Mouse (Mus musculus) R1 (cell line): ENCODE results near the gene Zfp462.
A peak's percentile ranks its signal among the peaks of the same experiment; 100 is the strongest.

ENCODE experiments used
- DNase-seq: peaks from one replicate; pipeline ENCODE4 v3.0.0-alpha.2; 2018; ENCODE audit warnings: low read depth, low spot score

The Zfp462 gene

GRCm38 (mm10) chr4:54950136-54950535 is 5.3 kb downstream of the Zfp462 start:
- no peak for DNase-seq

- DNase-seq: no peak
Observed at GRCm38 (mm10) chr4:54950866-54951265, 6.0 kb downstream of the Zfp462 start.

GRCm38 (mm10) chr4:54953657-54954395 is 9.0 kb downstream of the Zfp462 start:
- DNase-seq: no peak

- DNase-seq: no peak
Observed at GRCm38 (mm10) chr4:54954455-54954854, 9.6 kb downstream of the Zfp462 start.

- no peak for DNase-seq
Observed at GRCm38 (mm10) chr4:54960776-54961175, 15.9 kb downstream of the Zfp462 start.

GRCm38 (mm10) chr4:54962141-54962540 is 17.3 kb downstream of the Zfp462 start:
- no peak for DNase-seq

DNA sequence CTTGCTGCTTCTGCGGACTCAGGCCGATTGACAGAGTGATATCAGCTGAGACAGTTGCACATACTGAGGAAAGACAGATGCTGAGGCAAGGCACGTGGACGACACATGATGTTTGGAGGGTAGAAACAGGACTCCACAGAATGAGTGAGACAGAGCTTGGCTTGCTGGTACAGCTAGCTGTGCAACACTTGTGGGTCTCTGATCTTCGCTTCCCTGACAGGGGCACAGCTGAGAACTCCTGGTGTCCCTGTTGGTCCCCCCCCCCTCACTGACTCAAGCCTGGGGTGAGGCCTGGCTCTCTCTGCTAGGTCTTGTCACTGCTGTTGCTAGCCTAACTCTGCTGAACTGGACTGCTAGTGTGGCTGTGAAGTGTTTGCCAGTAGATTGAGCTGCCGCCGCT is 18.7 kb downstream of the Zfp462 start:
- no peak for DNase-seq

DNA sequence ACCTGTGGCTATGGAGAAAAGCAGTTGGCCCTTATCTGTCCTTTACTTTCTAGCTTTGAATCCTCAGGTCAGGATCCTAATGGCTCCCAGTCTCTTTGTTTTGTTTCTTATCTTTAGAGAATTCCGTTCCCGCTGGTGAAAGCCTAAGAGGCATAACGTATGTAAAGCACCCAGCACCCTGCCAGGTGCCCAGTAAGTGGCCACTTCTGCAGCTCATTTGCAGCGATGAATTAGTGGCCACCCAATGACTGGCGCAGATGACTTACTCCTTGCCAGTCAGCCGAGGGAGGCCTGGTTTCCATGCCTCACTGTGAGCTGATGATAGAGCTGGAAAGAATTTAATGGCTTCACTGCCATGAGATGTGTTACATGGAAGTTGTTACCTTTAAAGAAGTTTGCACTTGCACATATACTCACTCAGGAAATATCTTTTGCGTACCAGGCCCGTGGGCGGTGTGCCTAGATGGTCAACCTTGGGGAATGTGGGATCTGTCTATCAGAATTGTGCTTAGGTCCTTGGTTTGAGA is 20.4 kb downstream of the Zfp462 start:
- no peak for DNase-seq

DNA sequence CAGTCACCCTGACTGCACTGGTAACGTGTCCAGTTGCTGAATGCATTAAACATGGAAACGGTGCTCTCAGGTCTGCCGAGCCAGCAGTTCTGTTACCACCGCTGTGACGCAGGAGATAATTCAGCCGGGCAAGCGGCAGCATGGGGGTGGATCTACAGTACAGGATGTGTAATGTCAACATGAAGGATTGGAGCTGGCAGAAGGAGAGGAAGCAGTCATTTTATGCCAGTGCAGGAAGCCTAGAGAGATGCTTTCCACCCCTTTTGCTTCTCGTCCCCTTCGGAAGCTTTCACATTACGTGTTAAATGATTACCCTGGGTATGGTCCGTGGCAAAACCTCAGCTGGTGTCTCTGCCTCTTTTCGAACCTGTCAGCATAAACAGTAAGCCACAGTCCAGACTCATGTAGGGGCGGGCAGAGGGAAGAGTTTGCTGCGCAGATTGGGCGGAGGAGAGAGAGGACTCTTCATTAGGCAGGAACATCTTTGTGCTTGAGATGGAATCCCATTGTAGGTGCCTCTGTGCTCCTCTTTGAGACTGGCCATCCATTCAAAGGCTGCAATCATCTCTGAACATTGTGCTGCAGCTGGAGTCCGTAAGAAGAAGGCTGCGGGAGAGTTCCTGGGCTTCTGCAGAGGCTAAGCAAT is 21.4 kb downstream of the Zfp462 start:
- DNase-seq: no peak

GRCm38 (mm10) chr4:54967166-54967565 is 22.3 kb downstream of the Zfp462 start:
- DNase-seq: no peak

GRCm38 (mm10) chr4:54967721-54968120 is 22.9 kb downstream of the Zfp462 start:
- DNase-seq: no peak

- no peak for DNase-seq
Observed at GRCm38 (mm10) chr4:54969671-54970295, 24.9 kb downstream of the Zfp462 start.

- DNase-seq: no peak
Observed at GRCm38 (mm10) chr4:54971386-54971785, 26.5 kb downstream of the Zfp462 start.

GRCm38 (mm10) chr4:54972096-54972495 is 27.2 kb downstream of the Zfp462 start:
- DNase-seq: no peak

DNA sequence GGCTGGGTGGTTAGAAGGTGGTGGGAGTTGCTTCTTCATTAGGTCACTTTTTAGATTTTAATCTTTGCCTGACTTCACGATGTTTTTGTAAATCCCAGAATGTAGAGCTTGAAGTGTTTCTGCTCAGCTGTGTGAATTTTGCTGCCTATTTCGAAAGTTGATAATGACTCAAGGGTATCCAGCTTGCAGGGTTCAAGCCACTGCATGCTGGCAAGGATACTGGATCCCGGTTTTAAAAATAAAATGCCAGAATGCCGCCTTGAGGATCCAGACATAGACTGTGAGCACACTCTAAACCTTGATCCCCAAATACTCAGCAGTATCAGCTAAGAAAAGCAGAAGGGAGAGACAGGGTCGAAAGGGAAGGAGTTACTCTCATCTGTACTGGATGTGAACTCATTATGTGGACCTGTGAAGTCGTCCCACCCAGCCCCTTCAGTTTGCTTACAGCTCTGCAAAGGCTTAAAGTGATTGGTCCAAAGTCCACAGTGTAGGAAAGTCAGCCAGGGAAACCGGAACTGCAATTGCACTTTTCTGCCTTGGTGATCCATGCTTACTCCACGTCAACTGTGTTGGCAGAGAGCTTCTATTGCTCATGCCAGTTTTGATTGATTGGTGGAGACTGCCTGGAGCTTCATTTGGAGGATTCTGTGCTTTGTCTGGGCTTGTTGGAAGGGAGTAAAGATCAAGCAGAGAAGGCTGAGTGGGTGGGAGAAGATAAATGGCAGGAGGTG is 28.1 kb downstream of the Zfp462 start:
- peak; percentile 60 for DNase-seq

GRCm38 (mm10) chr4:54979771-54980472 is 35.1 kb downstream of the Zfp462 start:
- peak; percentile 91 for DNase-seq

DNA sequence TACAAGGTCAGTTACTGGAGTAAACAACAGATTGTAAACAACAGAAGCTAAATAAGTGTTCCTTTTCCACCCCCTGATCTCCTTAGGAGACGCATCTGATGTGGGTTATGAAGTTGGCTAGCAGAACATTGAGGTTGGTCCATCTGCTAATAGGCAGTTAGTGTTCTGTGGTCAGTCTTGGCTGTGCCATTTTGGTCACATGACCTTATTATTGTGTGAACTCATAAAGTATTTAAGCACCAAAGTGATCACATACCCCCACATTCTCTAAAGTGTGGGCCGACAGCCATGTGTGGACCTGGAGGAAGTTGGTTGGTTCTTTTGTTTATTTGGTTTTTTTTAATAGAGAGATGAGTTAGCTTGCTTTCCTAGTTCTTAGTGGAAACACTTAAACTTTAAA is 39.7 kb downstream of the Zfp462 start:
- DNase-seq: no peak

- DNase-seq: peak; percentile 88
Observed at GRCm38 (mm10) chr4:54986671-54987070, 41.8 kb downstream of the Zfp462 start.

DNA sequence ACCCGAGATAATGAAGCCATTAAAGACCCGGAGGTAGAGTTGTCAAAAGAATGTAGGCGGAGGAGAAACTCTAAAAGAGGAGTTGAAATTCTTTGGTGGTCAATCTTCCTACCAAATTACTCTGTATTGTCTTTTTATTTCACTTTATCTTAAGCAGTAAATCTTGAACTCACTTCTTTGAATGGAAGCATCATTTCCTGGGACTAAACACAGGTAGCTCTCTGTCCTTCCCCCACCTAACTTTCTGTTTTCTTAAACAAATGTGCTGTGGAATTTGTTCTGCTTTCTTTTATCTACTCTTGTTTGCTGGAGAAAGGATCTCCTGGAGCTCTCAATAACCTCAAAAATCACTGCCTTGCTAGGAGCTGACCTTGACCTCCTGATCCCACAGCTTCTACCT is 42.4 kb downstream of the Zfp462 start:
- DNase-seq: peak; percentile 98

DNA sequence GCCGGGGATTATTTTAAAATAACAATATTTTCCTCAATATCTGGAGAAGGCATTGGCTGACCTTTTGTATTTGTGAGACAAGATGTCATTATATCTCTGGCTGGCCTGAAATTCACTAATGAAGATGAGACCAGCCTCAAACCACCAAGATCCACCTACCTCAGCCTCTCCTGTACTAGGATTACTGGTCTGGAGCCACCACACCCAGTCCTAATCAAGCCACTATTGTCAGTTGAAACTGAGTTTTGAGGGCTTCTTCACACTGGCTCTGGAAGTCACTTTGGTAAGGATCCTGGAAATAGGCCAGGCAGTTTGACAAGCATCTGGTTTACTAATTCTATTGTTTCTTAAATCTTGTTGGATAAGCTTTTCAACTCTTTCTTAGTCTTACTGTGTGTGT is 43.1 kb downstream of the Zfp462 start:
- DNase-seq: peak; percentile 75

DNA sequence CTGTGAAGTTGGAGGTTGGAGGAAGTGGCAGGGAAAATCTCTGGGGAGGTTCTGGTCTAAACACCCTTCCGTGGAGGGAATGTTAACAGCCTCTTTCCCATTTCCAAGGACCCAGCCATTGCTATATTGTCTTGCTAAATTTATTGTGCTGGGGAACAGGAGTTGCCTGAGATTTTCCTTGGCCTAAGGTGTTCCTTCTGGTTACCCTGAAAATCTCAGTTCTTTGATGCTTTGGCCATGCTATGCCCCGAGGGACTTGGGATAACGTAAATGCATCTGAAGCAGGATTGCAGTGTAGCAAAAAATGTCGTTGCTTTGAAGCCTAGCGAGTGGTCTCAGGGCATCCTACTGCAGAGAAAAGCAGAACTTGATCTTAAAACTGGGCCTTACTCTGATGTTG is 47.1 kb downstream of the Zfp462 start:
- peak; percentile 95 for DNase-seq
